In genomic region chr7:140857550-140858505, GRCm38 (mm10) we compare ENCODE assay signal across 8 mouse cellular contexts. TPM values are rescaled to one million over a fixed set of nuclear protein-coding genes. Genes with fewer than 3 reads are reported as not detected.
DNase-seq lines count a peak whose midpoint lies in the region; ATAC-seq and TF ChIP-seq lines count a peak whose summit lies in the region.

Bet1l (minus strand) TSS chr7:140857577.

- H3K4me3 ChIP-seq in forebrain, embryonic 16.5 days (replicated peaks; ENCODE audit: low read length) = peak within 1 kb of the TSS; percentile 87
- H3K4me3 ChIP-seq in intestine, postnatal 0 days (ENCODE audit: low read depth, low read length) = peak within 1 kb of the TSS; percentile 80

- peak within 1 kb of the TSS; percentile 95 for H3K4me2 ChIP-seq in forebrain, embryonic 16.5 days (ENCODE audit: low read length)
- H3K4me2 ChIP-seq in intestine, postnatal 0 days (replicated peaks; ENCODE audit: low read depth) = peak within 1 kb of the TSS; percentile 92

- peak within 1 kb of the TSS; percentile 88 for H3K9ac ChIP-seq in forebrain, embryonic 16.5 days (replicated peaks; ENCODE audit: low read depth, low read length)
- H3K9ac ChIP-seq in intestine, postnatal 0 days (ENCODE audit: low read depth, low read length) = peak within 1 kb of the TSS; percentile 87

- 36% methylated on average over 40 of the region's 40 CpGs for WGBS in forebrain, embryonic 16.5 days
- WGBS in intestine, postnatal 0 days = 26% methylated on average over 40 of the region's 40 CpGs

- peaks cover 30% of the 10 kb centered on the region for H3K36me3 ChIP-seq in forebrain, embryonic 16.5 days (ENCODE audit: control insufficient read depth, insufficient read depth)
- peaks cover 51% of the 10 kb centered on the region for H3K36me3 ChIP-seq in intestine, postnatal 0 days (ENCODE audit: control insufficient read depth, insufficient read depth)

- peak within 1 kb of the TSS; percentile 93 for H3K27ac ChIP-seq in forebrain, embryonic 16.5 days (ENCODE audit: low read length)
- H3K27ac ChIP-seq in intestine, postnatal 0 days (ENCODE audit: low read depth, low read length) = peak within 1 kb of the TSS; percentile 98

- H3K9me3 ChIP-seq in forebrain, embryonic 16.5 days (ENCODE audit: control insufficient read depth, low read length) = no peaks in the 10 kb centered on the region
- H3K9me3 ChIP-seq in intestine, postnatal 0 days (ENCODE audit: control insufficient read depth) = no peaks in the 10 kb centered on the region

- ATAC-seq in forebrain, embryonic 16.5 days = peak; percentile 26
- ATAC-seq in intestine, postnatal 0 days = peak; percentile 9
- peak; percentile 16 for ATAC-seq in megakaryocyte-erythroid progenitor cell, adult 5-6 weeks (replicated peaks; ENCODE audit: low FRiP score, low TSS enrichment, poor library complexity, severe bottlenecking)

- no peak for TF ChIP-seq CTCF in intestine, postnatal 0 days (IDR thresholded peaks at IDR 0.05; ENCODE audit: low read depth)

- peak; percentile 12 for DNase-seq in embryo, embryonic 10.5 days (ENCODE audit: low spot score)
- DNase-seq in embryo, embryonic 10 days (ENCODE audit: low spot score) = no peak
- peak; percentile 4 for DNase-seq in thymus, postnatal 0 days (ENCODE audit: low spot score)
- no peak for DNase-seq in thymus, postnatal 14 days
- DNase-seq in adipocyte (ENCODE audit: low spot score) = no peak

- H3K4me1 ChIP-seq in forebrain, embryonic 16.5 days (replicated peaks; ENCODE audit: control insufficient read depth, insufficient read depth, low read length) = peaks cover 31% of the 10 kb centered on the region
- H3K4me1 ChIP-seq in intestine, postnatal 0 days (replicated peaks; ENCODE audit: control insufficient read depth, insufficient read depth, low read length) = 0 out of 2 replicates have a peak, but pooled peaks cover 8% of the 10 kb centered on the region

- no peaks in the 10 kb centered on the region for H3K27me3 ChIP-seq in forebrain, embryonic 16.5 days (replicated peaks; ENCODE audit: control insufficient read depth, insufficient read depth, low read length)
- no peaks in the 10 kb centered on the region for H3K27me3 ChIP-seq in intestine, postnatal 0 days (replicated peaks; ENCODE audit: control insufficient read depth, insufficient read depth, low read length)

RNA-seq across cellular contexts. Expression of gene Bet1l, which starts in this region (rescaled TPM):
- polyA plus RNA-seq in thymus, postnatal 0 days (2015; fragmentation: Nextera tagmentation; extraction: Ambion mirVana) = 42.8 and 52.4 TPM in 2 replicates
- 35.6 and 40.4 TPM in 2 replicates for polyA plus RNA-seq in forebrain, embryonic 16.5 days (2015; fragmentation: Nextera tagmentation; extraction: Ambion mirVana)
- polyA plus RNA-seq in intestine, postnatal 0 days (2015; fragmentation: Nextera tagmentation; extraction: Ambion mirVana) = 42.4 and 52.6 TPM in 2 replicates
- 12.9 and 14.5 TPM in 2 replicates for total RNA-seq in megakaryocyte-erythroid progenitor cell, adult 5-6 weeks (2014; fragmentation: Nextera tagmentation)
- 12.8 and 16.1 TPM in 2 replicates for total RNA-seq in megakaryocyte-erythroid progenitor cell, adult 5-6 weeks (2017)

Comparison
In these comparisons a context has a peak if more than half of its experiments do, and no peak if none do; other contexts are left out.
1. DNase-seq: peak in embryo, embryonic 10.5 days (single experiment) and thymus, postnatal 0 days (single experiment); none in embryo, embryonic 10 days (single experiment), thymus, postnatal 14 days (single experiment) and adipocyte (single experiment).
2. Peak in every context shown above with its lines, with median percentiles within 50 percentile points of each other: ATAC-seq.